Mouse (Mus musculus) adrenal gland, postnatal 14 days (tissue): ENCODE data around the gene Tanc1. TPM values are rescaled to one million over a fixed set of nuclear protein-coding genes. Genes with fewer than 3 reads are reported as not detected.

Experiments used
- DNase-seq: peaks from one replicate; pipeline ENCODE4 v3.0.0; 2021; ENCODE audit warnings: mixed read lengths
- total RNA-seq: library from RNA; stranded (reverse); gene quantifications from 2 replicates; pipeline ENCODE4 v1.2.3, GENCODE M21; 2021

Gene Tanc1
- total RNA-seq, 1 experiment from 2014 or later = 19.9 TPM

DNA sequence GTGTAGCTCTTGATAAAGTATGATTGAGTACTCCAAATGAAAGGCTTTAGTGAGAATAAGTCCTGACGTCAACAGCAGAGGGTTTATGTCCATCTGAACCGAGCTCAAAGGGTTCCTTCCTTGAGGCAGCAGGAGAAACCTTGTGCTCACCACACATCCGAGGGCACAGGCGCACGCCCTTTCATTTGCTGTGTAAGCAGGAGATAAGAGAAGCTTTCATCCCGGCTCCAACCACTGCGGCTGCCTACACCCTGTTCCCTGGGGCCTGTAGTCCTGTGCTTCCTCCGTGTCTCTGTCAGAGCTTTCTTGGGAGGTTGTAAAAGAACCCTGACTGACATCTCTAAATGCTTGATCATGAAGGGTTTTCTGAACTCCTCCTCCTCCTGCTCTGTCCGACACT lies 181.5 kb downstream of the Tanc1 start:
- no peak for DNase-seq

DNA sequence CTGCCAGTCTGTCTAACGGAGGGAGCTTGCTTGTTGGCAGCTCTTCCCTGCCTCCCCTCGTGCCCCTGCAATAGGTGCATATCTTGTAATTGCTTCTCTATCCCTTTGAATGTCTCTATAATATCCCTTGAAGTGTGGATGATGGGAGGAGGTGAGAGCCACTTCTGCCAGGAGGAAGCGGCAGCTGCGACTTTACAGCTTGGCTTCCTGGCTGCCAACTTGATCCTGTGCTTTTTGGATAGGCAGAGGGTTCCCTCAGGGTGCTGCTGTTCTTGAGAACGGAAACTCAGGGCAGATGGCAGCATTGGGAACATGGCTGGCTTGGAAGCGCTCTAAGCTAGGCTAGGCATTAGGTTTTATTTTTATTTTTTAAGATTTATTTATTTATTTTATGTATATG lies 183.0 kb downstream of the Tanc1 start:
- DNase-seq = no peak

DNA sequence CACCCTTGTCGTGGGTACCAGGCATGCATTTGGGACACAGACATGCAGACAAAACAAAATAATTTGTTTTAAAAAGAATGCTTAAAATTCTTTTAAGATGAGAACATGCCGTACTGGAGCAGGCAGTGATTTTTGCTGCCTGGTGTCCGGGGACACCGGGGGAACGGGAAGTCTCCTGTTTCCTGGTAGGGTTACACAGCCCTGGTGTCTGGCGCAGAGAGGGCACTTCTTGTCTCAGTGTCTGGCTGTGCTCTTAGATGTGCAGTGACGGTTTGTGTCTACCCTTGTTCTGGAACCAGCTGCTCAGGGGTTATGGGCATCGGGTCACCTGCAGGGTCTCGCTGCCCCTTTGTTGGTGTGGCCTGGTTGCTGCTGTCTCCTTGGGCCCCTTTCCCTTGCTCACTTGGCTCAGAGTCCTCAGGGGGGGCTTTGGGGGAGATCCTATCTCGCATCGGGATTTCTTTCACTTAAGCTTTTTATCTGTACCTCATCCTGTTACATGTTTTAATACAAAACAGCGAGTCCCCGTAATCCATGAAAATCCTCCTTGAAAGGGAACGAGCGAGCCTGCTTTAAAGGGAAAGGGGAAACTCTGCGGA lies 187.2 kb downstream of the Tanc1 start:
- peak; percentile 37 for DNase-seq

DNA sequence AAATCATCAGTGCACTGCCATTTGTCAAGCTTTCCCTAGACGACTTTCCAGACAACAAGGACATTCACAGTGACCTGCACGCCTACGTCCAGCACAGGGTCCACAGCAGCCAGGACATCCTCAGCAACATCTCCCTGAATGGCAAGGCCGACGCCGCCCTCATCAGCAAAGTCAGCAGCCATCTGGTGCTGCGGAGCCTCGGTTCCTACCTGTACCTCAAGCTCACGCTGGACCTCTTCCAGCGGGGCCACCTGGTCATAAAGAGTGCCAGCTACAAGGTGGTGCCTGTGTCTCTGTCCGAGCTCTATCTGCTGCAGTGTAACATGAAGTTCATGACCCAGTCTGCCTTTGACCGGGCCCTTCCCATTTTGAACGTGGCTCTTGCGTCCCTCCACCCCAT lies 187.7 kb downstream of the Tanc1 start:
- DNase-seq = no peak

DNA sequence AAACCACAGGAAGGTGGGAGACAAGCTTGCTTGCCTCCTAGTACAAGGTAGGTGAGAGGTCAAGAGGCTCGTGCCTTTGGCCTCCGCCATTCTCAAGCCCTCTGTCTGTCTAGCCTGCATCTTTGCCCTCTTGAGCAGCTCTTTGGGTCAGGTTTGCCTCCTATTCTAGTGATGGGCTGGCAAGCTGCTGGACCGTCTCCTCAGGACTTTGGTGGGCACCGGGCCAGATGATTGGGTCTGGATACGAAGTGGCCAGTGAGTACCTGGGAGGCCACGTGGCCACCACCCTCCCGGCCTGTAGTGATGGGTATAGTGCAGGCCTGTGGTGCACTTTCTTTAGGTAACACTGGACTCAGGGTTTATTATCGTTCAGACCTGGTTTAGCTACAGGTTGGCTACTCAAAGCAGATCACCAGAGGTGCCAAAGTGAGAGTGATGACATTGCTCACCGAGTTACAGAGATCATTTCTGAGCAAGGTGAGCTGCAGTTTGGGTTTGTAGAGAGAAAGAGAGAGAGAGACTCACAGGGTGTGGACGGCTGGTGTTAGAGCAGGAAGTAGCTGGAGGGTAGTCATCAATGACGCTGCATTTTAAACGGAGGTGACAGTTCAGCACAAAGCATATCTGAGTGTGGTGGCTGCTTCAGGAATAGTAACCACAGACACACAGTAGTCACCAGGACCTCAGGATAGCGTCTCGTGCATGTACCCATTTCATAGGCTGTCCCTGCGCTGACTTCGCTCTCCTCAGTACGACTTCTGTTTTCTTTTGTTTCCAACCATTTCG lies 188.8 kb downstream of the Tanc1 start:
- DNase-seq = no peak

DNA sequence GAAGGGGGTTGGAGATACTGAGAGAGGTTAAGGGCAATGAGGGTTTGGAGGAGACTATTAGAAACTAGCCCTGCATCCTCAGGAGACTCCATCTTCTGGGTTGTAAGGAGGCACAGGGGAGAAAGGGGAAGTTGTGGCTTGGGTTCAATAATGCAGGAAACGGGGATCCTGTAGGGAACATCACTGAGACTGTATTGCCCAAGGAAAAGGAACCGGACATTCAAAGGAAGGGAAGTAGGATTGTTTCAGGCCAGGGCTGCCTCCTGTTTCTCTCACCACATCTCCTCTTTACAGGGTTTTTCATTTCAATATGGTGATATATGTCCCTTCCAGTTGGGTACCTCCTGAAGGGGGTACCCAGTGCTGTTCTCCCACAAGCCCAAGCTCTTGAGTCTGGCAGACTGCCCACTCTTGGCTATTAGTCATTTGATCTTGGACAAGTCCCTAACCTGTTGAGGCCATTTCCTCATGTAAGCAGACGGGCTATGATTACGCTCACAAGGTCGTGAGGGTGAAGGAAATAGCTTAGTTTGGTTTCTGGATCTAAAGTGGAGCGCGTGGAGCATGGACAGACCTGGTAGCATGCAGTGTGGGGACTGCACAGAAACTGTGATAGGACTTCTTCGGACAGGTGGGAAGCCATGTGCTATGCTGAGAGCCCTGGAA lies 191.0 kb downstream of the Tanc1 start:
- DNase-seq = peak; percentile 56

DNA sequence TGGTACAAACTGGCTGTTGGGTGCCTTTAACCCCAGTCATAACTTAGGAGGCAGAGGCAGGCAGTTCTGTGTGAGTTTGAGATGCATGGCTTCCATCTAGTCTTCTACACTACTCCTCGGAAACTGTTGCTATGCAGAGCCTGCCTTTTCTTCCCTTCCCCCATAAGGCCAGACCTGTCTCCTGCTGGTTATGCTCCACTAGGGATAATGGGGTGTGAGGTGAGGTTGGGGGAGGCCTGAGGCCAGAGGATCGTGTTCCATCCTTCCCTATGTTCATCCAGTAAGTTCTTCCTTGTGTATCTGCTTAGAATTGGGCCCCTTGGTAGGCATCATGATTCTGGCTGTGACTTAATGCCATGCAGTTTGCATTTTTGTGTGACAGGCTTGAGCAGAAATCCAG lies 193.8 kb downstream of the Tanc1 start:
- DNase-seq = no peak

DNA sequence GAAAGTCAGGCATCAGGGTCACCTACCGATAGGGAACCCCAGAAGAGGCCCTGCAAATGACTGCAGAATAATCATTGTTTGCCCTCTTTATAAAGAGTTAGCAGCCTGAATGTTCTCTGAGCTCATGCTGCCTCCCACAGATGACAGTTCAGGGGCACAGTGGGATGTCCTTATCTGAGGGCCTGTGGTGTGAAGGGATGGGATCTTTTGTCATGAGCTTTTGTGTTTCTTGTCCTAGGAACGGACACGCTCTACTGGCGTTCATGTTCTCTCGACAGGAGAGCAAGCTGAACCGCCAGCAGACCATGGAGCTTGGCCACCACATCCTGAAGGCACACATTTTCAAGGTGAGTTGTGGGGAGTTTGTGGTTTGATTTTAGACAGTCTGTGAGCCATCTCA lies 194.2 kb downstream of the Tanc1 start:
- DNase-seq = no peak

DNA sequence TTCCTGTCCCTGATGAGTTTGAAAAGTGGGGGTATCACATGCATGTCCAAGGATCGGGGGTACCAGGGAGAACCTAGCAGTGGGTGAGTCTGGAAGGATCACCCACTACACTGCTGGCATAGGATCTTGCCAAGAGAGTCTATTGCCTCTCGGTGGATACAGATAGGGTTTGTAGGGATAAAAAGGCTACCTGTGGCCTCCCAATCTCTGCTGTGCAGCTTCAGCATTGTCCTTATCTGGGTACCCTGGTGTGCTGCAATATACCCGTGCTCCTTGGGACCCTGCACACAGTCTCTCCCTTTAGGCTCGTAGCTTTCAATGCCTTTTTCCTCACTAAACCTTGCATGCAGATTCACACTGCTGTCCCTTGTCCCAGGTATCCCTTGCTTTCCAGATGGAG lies 196.8 kb downstream of the Tanc1 start:
- DNase-seq = no peak

DNA sequence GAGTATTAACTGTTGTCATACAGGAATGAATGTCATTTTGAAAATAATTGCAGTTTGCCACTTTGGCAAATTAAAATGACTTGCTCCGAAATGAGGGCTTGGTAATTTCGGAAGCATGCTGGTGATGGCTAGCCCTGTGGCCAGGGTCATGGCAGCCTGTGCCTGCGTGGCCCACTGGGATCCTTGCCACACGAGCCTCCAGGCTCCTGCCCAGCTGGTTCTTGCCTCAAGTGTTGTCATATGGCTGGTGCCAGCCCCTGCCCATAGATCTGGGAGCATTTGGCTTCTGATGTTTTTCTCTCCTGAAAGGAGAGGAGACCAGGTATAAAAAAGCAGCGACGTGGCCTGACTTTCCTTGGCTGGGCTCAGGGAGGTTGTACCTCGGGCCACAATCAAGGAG lies 198.2 kb downstream of the Tanc1 start:
- peak; percentile 53 for DNase-seq

DNA sequence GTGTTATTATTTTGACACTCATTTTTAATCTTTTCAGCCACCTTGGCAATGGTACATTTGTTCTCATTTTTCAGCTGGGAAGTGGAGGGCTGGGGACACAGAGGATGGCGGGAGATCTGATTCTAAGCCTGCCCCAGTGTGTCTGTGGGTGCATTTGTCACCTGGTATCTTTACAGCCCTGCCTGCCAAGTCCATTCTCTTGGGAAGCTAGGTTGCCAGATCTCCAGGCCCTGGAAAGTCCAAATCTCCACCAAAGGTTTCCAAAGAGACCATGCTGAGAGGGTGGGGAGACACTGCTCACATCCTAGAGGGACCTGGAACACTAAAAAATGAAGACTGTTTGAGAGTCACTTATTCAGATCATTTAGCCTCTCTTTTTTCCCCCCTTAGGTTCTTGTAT lies 199.4 kb downstream of the Tanc1 start:
- peak; percentile 52 for DNase-seq

DNA sequence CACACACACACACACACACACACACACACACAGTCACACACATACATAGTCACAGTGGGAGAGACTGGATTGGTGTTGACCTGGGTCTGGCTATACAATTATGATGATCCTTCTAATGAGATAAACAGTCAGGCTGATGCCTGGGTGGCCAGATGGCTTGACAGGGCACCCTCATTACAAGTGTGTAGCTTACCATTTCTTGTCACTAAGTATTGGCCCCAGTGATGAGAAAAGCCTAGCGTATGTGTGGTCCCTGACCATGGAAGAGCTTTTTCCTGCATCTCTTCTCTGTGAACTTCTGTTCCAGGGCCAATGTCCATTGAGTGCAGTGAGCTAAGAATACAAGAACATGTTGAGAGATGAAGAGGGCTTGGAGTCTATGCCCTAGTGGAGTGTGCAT lies 200.8 kb downstream of the Tanc1 start:
- no peak for DNase-seq

DNA sequence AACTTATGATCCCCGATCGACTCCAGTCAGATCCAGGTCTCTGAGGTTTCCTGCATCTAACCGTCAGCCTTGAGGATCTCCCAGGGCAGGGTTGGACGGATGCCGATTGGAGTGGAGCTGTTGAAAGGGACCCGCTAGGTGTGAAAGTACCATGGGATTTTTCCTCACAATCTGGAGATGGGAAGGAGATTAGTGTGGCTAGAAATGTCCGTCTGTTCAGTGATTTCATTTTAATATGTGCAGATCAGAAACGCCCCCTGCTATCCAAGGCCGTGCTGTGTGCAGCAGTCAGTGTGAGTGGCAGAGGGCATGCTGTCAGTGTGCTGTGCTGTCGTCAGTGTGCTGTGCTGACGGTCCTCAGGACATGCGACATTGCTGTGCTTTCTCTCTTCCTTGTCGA lies 201.6 kb downstream of the Tanc1 start:
- peak; percentile 29 for DNase-seq

DNA sequence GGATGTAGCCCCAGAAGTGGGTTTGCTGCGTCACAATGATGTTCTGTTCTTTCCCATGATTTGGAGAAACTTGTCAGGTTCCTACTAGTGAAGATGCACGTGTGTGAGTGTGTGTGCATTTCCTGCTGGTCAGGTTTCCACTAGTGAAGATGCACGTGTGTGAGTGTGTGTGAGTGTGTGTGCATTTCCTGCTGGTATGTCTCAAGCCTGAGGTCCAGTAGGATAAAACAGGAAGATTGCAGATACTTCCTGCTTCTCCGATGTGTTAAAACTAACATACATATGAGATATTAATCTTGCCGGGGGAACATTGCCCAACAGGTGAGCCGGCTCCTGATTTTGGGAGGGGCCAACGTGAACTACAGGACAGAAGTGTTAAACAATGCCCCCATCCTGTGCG lies 203.2 kb downstream of the Tanc1 start:
- no peak for DNase-seq

DNA sequence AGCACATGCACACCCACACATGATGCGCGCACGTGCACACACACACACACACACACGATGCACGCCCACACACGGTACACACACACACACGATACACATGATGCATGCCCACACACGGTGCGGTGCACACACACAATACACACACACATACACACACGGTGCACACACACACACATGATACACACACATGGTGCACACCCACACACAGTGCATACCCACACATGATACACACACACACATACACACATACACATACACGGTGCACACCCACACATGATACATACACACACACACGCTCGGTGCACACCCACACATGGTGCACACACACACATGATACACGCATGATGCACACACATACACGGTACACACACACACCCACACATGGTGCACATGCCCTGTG lies 206.8 kb downstream of the Tanc1 start:
- no peak for DNase-seq

DNA sequence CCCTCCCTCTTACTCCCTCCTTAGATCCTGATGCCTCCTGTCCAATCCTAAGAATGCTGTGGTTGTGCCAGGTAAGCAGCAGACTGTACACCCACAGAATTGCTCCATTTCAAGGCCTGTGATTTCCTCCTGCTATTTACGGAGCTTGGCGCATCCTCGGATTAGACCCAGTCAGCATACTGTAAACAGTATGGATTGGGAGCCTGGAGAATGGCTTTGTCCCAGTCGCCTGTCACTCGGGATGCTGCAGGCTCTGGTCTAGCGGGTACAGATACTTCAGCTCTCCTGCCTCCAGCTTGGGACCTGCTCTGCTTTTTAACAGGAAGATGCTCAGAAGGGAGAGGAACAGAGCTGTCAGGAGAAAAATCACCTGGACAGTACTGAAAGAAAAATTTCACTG lies 207.6 kb downstream of the Tanc1 start:
- DNase-seq = no peak

DNA sequence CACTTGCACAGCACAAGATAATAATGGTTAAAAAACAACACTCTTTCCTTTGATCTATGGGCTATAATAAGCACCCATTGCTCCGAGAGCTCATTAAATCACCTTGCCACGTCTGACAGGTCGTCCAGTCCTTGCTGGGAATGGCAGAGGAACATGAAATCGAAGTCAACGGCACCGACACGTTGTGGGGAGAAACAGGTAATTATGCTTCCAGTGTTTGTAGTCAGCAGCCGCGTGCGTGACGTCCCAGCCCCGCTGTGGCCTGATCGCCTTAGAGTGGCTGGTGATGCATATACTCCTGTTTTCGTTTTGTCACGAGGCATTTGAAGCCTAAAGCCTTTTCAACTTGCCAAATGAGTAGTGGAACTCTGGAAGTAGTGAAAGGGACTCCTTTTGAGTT lies 208.2 kb downstream of the Tanc1 start:
- DNase-seq = no peak

DNA sequence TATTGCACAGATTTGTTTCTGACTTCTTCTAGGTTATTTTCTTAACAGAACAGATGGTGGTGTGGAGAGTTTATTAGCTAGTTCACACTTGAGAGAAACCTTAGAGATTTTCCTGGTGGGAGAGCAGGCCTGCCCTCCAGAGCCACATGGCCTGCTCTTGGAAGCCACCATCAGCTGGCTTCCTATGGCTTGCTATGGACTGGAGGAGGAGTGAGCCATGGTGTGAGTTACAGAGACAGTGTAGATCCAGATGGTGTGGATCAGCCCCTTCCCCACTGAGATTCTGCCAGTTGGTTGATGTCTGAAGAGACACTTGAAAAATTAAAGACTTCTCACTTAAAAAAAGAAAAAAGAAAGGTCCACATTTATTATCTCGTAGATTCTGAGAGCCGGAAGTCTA lies 209.2 kb downstream of the Tanc1 start:
- DNase-seq = no peak

DNA sequence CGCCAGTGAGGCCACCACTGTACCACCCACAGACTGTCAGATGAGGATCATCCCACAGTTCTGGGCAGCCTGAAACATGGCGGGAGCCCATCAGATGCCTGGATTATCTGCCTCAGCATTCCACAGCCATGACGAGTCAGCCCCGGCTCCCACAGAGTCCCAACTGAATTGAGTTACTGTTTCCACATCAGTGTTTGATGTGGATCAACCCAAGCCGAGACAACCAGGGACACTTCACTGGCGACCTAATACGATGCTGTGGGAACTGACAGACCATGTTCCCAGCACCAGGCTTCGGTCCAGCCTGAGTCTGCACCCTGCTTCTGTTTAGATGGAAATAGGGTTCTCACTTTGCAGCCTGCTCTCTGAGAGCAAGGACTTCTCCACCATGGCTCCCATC lies 212.4 kb downstream of the Tanc1 start:
- peak; percentile 36 for DNase-seq

DNA sequence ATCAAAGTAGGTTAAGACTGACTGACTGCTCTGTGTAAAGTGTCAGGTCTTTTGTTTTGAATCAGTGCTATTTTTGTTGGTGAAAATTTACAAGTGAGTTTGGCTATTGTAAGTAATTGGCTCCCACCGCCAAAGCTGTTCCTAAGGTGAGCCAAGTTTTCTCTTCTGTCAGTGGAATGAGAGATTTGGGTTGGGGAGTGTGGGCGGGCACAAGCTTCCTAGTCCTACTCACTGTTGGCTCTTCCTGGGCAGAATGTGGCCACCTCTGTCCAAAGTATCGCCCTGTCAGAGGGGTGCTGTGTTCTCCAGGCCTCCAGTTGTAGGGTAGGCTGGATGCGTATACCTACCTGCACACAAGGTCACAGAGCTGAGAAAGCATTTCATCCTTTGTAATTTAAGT lies 213.5 kb downstream of the Tanc1 start:
- DNase-seq = no peak

DNA sequence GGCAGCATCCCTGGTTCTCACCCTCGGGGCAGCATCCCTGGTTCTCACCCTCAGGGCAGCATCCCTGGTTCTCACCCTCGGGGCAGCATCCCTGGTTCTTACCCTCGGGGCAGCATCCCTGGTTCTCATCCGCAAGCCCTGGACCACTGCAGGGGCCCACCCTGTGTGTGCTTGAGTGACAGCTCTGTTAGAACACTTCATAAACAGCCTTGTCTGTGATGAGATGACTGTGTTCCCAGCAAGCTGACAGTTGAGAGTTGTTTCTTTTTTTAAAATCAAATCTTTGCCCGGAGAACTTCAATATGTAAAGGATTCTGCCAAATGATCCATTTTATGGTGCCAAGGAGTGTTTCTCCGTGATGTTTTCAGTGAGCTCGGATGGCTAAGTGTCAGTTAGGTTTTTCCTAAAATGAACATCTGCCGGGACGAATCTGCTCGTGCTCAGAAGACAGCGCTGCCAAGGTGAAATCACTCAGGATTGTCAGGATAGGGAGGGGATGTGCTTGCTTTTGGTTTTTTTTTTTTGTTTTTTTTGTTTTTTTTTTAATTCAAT lies 216.3 kb downstream of the Tanc1 start:
- DNase-seq = no peak

DNA sequence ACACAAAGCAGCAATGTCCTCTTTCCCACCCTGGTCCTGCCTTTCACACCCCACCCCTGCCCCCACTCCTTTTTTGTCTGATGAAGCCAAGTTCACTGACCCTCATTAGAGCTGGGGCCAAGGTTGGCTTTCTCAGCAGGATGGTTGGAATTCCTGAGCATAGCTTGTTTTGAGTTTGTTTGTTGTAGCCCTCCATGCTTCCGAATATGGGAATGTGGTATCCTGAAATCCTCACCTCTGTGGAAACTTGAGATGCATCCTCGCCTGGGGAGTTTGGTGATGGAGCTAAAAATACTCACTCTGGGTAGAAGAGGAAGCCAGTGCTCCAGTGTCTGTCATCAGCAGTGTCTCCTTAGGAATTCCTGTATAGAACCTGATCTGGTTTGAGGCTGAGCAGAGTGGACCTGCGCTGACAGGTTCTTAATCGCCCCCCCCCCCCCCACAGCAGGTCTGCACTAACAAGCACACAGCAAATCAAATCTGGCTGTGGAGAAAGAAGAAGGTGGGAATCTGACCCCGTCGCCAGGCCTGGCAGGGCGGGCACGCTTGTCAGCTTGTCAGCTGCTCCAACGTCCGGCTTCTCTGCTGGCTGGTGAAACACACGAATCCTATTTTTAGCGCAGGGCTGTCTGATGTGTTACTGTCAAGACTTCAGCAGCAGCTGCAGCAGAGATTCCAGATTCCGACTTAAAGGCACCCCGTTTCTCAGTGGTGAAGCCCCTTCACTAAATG lies 217.1 kb downstream of the Tanc1 start:
- DNase-seq = peak; percentile 71

DNA sequence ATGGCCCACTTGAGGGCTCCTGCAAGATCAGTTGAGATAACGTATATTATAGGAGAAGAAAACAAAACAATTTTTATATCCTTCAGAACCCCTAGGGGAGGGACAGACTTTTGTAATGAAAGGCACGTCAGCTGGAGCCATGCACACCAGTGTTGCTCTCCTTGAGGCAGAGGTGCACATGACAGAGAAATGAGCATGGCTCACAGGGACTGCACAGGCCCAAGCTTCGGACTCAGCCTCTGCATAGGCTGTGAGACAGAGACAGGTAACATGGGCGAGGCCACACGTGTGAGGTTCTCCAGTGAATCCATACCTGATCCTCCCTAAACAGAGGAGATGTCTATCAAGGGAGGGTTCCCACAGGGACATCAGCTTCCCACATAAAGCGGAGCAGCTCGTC lies 217.9 kb downstream of the Tanc1 start:
- DNase-seq = no peak
